Mouse (Mus musculus) kidney, embryonic 14.5 days (tissue): Measurements from ENCODE around the gene Jarid2. TPM values are rescaled to one million over a fixed set of nuclear protein-coding genes. Genes with fewer than 3 reads are reported as not detected.

Source experiments
- ATAC-seq: fragments of 200-750 bp; cut with Nextera tagmentation; 2 replicates; pipeline ENCODE4 v1.8.0; 2017; ENCODE audit warnings: moderate number of reproducible peaks, mild to moderate bottlenecking, moderate TSS enrichment, moderate library complexity; ENCODE audit not compliant: low FRiP score, low TSS enrichment
- H3K27ac ChIP-seq: fragments of 300-500 bp; sonication (generic); 2 replicates; pipeline ENCODE4 v1.5.1; 2014; ENCODE audit warnings: low read depth, mild to moderate bottlenecking, low read length, moderate library complexity, mixed read lengths
- H3K27me3 ChIP-seq: fragments of 300-500 bp; sonication (generic); 2 replicates; pipeline ENCODE4 v1.6.1; 2014; ENCODE audit warnings: mild to moderate bottlenecking, low read length; ENCODE audit not compliant: control insufficient read depth, insufficient read depth
- H3K36me3 ChIP-seq: fragments of 300-500 bp; sonication (generic); 2 replicates; pipeline ENCODE4 v1.6.1; 2014; ENCODE audit warnings: low read length, mixed read lengths; ENCODE audit not compliant: control insufficient read depth, insufficient read depth
- H3K4me1 ChIP-seq: fragments of 300-500 bp; sonication (generic); 2 replicates; pipeline ENCODE4 v1.6.1; 2014; ENCODE audit warnings: low read length, mixed read lengths; ENCODE audit not compliant: control insufficient read depth, insufficient read depth
- H3K4me2 ChIP-seq: fragments of 300-500 bp; sonication (generic); replicated peaks from 2 replicates; pipeline ENCODE4 v1.6.1; 2014; ENCODE audit warnings: low read depth, mild to moderate bottlenecking, low read length
- H3K4me3 ChIP-seq: fragments of 300-500 bp; sonication (generic); 2 replicates; pipeline ENCODE4 v1.5.1; 2014; ENCODE audit warnings: mild to moderate bottlenecking, low read length
- H3K9ac ChIP-seq: fragments of 300-500 bp; sonication (generic); 2 replicates; pipeline ENCODE4 v1.6.1; 2014; ENCODE audit warnings: low read depth, mild to moderate bottlenecking, low read length, moderate library complexity
- H3K9me3 ChIP-seq: fragments of 300-500 bp; sonication (generic); 2 replicates; pipeline ENCODE4 v1.6.1; 2016; ENCODE audit warnings: low read length; ENCODE audit not compliant: control insufficient read depth
- WGBS: fragments of 180-500 bp; shearing (Covaris S2); extraction: QIAGEN DNeasy Blood & Tissue Kit; methylation state at CpG from one replicate; pipeline ENCODE4 v1.1.7; 2014; 5-methylcytosine and 5-hydroxymethylcytosine counted together
- polyA plus RNA-seq: library from polyadenylated mRNA; unstranded; fragments of >200 nt; fragmentation: Nextera tagmentation; extraction: Ambion mirVana; gene quantifications from 2 replicates; pipeline ENCODE4 v1.2.1, GENCODE M21; 2014

Gene Jarid2
- polyA plus RNA-seq, 1 experiment from 2014 or later = 28.1 TPM

GRCm38 (mm10) chr13:44921095-44921494, 191.8 kb downstream of the Jarid2 start:
- Histone ChIP-seq H3K27me3 (no peaks in the 10 kb centered on the region), H3K9me3 (no peaks in the 10 kb centered on the region), H3K27ac (no peak overlapping the region), H3K4me2 (no peak overlapping the region), H3K4me1 (no peaks in the 10 kb centered on the region), H3K4me3 (no peak overlapping the region), H3K9ac (no peak overlapping the region), H3K36me3 (peaks cover 91% of the 10 kb centered on the region)
- 59% methylated on average over 10 of the region's 10 CpGs for WGBS
- ATAC-seq = no peak

DNA sequence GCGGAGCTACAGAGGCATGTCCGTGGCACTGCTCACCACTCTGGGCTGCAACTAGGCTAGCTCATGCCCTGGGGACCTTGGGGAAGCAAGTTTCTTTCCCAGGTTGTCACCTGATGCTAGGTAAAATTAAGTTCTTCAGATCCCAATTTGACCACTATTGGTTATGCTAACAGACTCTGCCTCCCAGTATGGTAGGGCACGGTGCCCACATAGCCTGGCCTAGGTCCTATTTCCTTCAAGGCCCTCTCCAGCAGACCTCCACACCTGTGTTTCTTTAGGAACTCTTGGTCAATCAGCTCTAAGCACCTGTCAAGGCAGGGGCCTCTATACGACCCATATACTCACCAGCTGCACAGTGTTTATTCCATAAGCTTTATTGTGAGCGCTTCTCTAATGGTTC, 192.4 kb downstream of the Jarid2 start:
- H3K4me3 ChIP-seq = no peak overlapping the region
- no peak overlapping the region for H3K9ac ChIP-seq
- no peak overlapping the region for H3K4me2 ChIP-seq
- peaks cover 88% of the 10 kb centered on the region for H3K36me3 ChIP-seq
- H3K9me3 ChIP-seq = no peaks in the 10 kb centered on the region
- H3K27ac ChIP-seq = no peak overlapping the region
- 84% methylated on average over 5 of the region's 5 CpGs for WGBS
- no peaks in the 10 kb centered on the region for H3K4me1 ChIP-seq
- no peak for ATAC-seq
- H3K27me3 ChIP-seq = no peaks in the 10 kb centered on the region

GRCm38 (mm10) chr13:44924042-44924441, 194.8 kb downstream of the Jarid2 start:
- peaks cover 71% of the 10 kb centered on the region for H3K36me3 ChIP-seq
- no peak overlapping the region for H3K27ac ChIP-seq
- WGBS = 85% methylated on average over 3 of the region's 3 CpGs

DNA sequence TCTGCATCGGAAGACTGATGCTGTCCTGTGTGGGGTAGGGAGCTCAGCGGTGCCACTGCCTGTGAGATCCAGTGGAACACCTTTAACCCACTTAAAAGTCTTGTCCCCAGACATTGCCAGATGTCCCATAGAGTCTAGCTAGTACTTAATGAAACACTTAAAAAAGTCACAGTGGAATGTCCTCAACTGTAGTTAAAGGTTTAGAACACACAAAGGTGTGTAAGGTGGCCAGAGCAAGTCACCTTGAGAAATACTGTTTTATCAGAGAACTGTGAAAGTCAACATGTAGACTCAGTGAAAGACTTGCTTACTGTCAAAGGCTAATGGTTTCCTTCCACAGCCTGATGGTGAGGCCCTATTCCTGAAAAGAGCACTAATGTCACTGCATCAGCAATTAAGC, 195.9 kb downstream of the Jarid2 start:
- Histone ChIP-seq H3K27ac (no peak overlapping the region), H3K4me1 (no peaks in the 10 kb centered on the region), H3K9me3 (no peaks in the 10 kb centered on the region), H3K9ac (no peak overlapping the region), H3K4me2 (no peak overlapping the region), H3K4me3 (no peak overlapping the region), H3K27me3 (no peaks in the 10 kb centered on the region), H3K36me3 (peaks cover 60% of the 10 kb centered on the region)
- 96% methylated on average over 2 of the region's 2 CpGs for WGBS
- no peak for ATAC-seq

More at GRCm38 (mm10) chr13:44924042-44924441, 194.8 kb downstream of the Jarid2 start:
- no peak overlapping the region for H3K9ac ChIP-seq
- H3K4me3 ChIP-seq = no peak overlapping the region
- H3K4me2 ChIP-seq = no peak overlapping the region
- no peaks in the 10 kb centered on the region for H3K4me1 ChIP-seq
- ATAC-seq = no peak
- H3K27me3 ChIP-seq = no peaks in the 10 kb centered on the region
- H3K9me3 ChIP-seq = no peaks in the 10 kb centered on the region

DNA sequence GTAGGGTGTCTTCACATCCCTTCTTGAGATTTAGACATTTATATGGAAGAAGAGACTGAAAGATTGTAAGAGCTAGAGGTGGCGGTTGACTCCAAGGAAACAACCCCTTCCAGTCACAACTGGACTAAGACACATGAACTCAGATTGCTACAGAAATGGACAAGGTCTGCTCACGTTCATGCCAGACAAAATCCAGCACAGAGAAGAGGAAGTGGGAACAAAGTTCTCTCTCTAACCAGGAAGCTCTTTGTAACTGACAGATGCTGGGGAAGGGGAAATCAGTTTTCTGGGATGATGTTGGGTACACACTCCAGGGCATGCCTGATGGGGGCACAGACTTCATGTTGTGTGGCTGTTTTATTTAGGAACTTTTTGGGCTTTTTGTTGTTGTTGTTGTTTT, 197.0 kb downstream of the Jarid2 start:
- Histone ChIP-seq H3K4me1 (no peaks in the 10 kb centered on the region), H3K4me3 (no peak overlapping the region), H3K4me2 (no peak overlapping the region), H3K27ac (no peak overlapping the region), H3K9ac (no peak overlapping the region), H3K27me3 (no peaks in the 10 kb centered on the region), H3K36me3 (peaks cover 49% of the 10 kb centered on the region), H3K9me3 (no peaks in the 10 kb centered on the region)
- 79% methylated on average over 2 of the region's 2 CpGs for WGBS
- no peak for ATAC-seq

DNA sequence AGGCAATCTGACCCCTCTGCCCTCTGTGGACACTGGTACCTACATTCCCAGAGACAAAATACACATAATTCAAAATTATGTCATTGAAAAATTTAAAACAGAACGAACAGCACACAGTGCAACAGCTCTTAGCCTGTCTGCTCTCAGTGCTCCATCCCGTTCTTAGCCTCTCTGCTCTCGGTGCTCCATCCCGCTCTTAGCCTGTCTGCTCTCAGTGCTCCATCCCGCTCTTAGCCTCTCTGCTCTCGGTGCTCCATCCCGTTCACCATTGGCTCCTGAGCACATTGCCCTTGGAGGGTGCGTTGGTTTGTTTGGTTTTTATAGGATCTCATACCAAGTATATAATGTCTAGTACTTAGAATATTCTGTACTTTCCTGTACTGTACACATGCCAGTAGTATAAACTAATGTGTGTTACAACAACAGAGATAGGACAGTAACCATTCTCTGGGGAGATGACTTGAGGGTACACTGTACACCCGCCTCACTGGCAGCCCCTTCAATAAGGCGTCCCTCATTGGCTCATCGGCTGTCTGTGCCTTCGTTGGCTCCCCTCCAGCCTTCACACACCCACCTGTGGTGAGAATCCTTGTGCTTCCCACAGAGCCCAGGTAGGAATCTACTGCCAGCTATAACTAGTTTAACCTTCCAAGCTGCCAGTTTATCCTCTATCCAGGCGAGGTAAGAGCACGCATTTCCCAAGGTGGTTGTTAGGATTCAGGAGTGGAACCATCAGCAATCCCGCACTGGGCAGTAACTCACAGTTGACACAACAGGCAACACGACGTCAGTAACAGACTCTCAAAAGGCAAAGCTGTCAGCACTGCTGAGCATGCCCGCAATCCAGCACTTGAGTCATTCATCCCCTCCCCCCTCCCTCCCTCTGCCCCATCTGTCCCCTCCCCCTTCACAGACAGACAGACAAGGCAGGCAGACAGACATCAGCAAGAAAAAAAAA, 203.3 kb downstream of the Jarid2 start:
- ATAC-seq = no peak
- Histone ChIP-seq H3K4me2 (no peak overlapping the region), H3K36me3 (no peaks in the 10 kb centered on the region; the same call in 1 of the 2 replicates), H3K4me1 (no peaks in the 10 kb centered on the region), H3K9ac (no peak overlapping the region), H3K27me3 (no peaks in the 10 kb centered on the region), H3K9me3 (no peaks in the 10 kb centered on the region), H3K27ac (no peak overlapping the region), H3K4me3 (no peak overlapping the region)
- WGBS = 72% methylated on average over 18 of the region's 18 CpGs

GRCm38 (mm10) chr13:44933575-44933974, 204.3 kb downstream of the Jarid2 start:
- WGBS = 54% methylated on average over 7 of the region's 7 CpGs
- Histone ChIP-seq H3K36me3 (no peaks in the 10 kb centered on the region; the same call in 1 of the 2 replicates), H3K4me1 (no peaks in the 10 kb centered on the region), H3K27me3 (no peaks in the 10 kb centered on the region), H3K27ac (no peak overlapping the region), H3K9me3 (no peaks in the 10 kb centered on the region), H3K4me2 (no peak overlapping the region), H3K9ac (no peak overlapping the region), H3K4me3 (no peak overlapping the region)
- no peak for ATAC-seq

DNA sequence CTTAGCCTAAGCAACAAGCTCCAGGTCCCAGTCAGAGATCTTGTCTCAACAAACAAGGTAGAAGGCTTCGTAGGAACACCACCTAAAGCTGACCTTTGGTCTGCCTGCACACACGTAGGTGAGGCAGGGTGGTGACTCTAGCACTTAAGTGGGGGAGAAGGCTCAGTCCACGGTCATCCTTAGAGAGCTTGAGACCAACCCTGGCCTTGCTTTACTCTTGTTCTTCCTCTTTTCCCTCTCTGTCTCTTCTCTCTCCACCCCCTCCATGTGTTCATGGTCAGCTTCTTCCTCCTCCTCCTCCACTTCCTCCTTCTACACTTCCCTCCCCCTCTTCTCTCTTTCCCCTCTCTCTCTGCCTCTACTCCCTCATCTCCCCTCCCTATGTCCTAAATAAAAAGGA, 208.4 kb downstream of the Jarid2 start:
- Histone ChIP-seq H3K4me3 (no peak overlapping the region), H3K9ac (no peak overlapping the region), H3K27ac (no peak overlapping the region), H3K9me3 (no peaks in the 10 kb centered on the region), H3K4me2 (no peak overlapping the region), H3K4me1 (0 out of 2 replicates have a peak, but pooled peaks cover 4% of the 10 kb centered on the region), H3K36me3 (no peaks in the 10 kb centered on the region), H3K27me3 (no peaks in the 10 kb centered on the region)
- WGBS = 95% methylated on average over 3 of the region's 3 CpGs
- no peak for ATAC-seq

DNA sequence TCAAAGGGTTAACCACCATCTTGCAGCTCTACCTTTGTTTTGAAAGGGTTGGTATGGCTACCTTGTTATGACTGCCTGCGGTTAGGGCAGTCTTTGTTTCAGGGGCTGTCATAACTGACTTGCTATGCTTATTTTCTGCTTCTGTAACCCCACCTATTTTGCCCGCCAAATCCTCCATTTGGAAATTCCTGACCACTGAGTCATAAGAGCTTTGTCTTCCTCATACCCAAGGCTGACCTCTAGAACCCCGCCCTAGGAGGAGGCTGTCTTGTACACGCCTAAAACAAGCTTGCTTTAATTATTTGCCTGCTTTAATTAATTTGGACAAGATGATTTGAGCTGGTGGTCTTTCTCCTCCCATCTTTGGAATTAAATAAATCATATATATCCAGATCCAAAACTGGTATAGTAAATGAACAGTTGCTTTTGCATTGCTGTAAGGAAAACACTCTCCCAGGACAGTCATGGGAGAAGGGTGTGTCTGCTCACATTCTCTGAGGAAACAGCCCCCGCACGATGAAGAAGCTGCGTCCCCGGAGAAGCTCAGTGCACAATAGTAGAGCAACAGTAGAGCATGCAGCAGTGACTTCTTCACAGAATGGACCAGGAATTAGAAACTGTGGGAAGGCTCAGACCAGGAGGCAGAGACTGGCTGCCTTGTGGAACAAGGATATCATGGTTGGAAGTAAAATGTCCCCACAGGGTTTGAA, 210.2 kb downstream of the Jarid2 start:
- no peak overlapping the region for H3K9ac ChIP-seq
- 0 out of 2 replicates have a peak, but pooled peaks cover 4% of the 10 kb centered on the region for H3K4me1 ChIP-seq
- H3K4me2 ChIP-seq = no peak overlapping the region
- 70% methylated on average over 8 of the region's 8 CpGs for WGBS
- ATAC-seq = no peak
- H3K9me3 ChIP-seq = no peaks in the 10 kb centered on the region
- no peaks in the 10 kb centered on the region for H3K27me3 ChIP-seq
- peaks cover 4% of the 10 kb centered on the region; the same call in 1 of the 2 replicates for H3K36me3 ChIP-seq
- no peak overlapping the region for H3K27ac ChIP-seq
- no peak overlapping the region for H3K4me3 ChIP-seq
